Mouse (Mus musculus) urinary bladder, adult 18-20 months (tissue): ENCODE measurements around the gene Ralbp1.

Experiments
- DNase-seq, 2 experiments: peaks; one replicate each; pipeline ENCODE4 v3.0.0; 2022; ENCODE audit warnings: low spot score in 2 of 2, mixed read lengths in 2 of 2

Gene Ralbp1

DNA sequence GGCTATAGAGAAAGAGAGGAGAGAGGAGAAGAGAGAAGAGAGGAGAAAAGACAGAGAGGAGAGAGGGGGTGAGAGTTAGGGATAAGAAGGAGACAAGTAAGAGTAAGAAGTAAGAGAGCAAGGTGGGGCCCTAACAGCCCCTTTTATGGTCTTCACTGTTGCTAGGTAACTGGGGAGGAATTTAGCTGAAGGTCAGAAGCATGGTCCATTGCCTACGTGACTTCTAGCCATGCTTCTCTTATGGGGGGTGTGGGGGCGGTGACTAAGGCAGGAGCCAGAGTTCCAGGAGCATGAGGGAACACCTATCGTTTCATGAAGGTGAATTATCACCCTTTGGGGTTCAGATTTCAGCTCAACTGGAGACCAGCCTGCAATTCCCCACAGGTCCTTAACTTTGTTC is 10.4 kb upstream of the Ralbp1 start:
- DNase-seq: no peak

DNA sequence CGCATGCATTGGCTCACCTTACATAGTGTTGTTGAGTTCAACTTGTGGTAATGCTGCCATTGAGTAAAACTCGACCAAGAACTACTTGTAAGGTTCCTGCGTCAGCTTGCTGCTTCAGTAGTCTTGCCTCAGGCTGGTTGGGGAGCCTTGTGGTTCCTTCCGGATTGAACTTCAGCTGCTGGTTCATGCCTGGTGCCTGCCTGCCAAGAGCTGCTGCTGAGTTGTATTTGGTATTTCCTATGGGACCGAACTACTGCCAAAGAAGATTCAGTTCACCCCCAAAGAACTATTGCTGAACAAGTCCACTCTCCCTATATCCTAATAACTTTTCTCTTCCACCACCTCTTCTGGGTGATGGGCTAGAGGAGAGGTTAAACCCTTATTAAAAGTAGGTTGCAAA is 3.9 kb upstream of the Ralbp1 start:
- DNase-seq: no peak

DNA sequence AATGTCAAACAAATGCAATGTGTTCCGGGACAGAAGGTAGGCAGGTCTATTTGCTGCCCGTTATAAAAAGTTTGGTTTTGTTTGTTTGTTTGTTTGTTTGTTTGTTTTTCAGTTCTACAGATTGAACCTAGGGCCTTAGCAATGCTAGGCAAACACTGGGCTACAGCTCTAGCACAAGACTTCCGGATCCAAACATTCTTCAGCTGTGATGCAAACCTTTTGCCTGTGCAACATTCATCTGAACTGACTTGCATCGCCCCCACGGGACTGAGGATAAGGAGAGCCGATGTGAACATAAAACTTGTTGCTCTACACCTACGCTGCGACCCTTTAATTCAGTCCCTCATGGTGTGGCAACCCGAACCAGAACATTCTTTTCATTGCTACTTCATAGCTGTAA is 973 bp upstream of the Ralbp1 start:
- DNase-seq: no peak

DNA sequence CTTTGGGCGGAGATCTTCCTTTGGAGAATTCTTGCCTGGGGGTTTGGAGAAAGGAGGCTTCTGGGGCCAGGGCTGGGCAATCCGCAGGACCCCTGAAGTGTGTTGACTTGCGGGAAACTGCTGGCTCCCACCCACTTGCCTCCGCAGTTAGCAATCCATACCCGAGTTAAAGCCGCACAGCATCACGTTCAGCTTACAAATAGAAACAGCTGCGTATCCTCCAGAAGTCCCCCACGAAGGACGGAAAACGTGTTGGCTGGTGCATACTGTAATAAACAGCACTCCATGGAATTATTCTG is 251 bp downstream of the Ralbp1 start:
- no peak for DNase-seq

DNA sequence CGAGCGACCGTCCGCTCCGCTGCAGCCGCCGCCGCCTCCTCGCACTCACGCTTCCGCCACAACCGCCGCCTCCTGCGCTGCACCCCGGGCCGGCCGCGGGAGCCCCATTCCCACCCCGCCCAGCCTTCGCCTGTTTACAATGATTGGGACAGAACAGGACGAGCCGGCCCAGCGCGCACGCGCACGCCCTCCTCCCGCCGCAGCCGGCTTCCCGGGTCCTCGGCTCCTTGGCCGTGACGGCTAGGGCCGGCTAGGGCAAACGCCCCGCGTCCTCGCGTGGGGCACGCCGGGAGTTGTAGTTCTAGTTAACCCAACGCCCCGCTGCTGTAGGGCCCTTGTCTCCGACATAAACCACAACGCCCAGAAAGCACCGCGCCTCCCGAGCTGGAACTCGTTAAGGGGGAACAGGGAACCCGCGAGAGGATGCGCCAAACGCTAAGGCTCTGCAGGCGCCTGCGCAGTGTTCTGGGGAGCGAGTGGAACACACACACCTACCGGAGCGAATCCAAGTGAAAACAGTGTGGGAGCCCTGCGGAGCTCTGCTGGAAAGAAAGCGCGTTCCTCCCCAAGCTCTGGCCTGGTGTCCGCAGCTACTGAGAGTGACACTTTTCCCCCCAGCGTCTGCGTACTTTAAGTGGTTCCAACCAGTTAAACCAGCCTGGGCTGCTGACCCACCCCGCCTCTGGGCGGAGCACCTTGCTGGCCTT is 754 bp downstream of the Ralbp1 start:
- peak; percentile 95 to 99 for DNase-seq

DNA sequence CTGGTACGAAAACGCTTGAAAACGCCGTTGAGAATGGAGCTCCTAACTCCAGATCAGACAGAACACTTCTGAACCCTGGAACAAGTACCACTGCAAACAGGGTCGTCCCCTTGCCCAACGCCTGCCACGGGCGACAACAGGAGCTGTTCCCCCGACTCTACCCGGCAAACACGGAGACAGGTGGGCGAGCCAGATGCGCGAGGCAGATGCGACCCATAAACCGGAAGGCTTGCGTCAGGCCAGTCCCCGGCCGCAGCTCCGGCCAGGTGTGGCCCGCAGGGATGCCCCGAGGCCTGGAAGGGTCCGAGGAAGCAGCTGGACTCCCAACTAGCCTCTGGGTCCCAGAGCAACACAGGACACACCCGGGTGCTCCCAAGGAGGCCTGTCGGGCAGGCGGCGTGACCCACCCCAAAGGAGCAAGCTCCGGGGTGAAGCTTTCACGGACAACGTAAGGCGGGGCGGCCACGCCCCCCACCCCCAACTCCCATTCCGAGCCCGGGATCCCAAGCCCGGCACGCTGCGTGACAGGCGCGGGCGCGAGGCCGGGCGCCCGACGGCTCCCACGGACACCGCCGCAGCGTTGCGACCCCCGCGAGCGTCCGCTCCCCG is 1.4 kb downstream of the Ralbp1 start:
- DNase-seq: no peak

DNA sequence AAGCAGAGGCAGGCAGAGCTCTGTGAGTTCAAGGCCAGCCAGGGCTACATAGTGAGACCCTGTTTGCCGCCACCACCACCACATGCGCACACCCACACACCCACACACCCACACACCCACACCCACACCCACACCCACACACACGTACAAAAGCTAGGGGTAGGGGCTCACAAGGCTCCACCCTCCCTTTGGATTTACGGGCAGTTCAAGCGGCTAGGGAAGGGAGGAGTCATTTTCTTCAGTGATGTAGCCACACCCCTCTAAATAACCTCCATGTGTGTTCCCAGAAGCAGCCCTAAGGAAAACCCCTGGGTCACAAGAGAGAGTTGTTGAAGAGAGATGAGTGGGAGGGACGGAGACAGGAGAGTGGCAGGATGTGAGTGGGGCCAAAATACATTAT is 8.6 kb downstream of the Ralbp1 start:
- DNase-seq: no peak

DNA sequence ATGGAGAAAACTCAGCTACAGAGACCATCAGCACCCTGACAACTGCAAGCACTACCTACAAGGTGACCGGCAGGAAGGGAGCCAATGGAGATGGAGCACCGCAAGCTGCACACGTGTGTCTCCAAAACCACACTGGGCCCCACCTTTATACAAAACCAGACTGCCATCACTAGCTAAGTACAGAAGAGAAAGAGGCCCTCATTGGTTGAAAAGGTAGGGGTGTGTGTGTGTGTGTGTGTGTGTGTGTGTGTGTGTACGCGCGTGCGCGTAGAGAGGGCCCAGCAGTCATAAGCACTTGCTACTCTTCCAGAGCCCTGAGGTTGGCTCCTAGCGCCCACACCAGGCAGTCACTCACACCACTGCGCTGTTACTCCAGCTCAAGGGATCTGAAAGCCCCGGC is 11.8 kb downstream of the Ralbp1 start:
- DNase-seq: no peak

DNA sequence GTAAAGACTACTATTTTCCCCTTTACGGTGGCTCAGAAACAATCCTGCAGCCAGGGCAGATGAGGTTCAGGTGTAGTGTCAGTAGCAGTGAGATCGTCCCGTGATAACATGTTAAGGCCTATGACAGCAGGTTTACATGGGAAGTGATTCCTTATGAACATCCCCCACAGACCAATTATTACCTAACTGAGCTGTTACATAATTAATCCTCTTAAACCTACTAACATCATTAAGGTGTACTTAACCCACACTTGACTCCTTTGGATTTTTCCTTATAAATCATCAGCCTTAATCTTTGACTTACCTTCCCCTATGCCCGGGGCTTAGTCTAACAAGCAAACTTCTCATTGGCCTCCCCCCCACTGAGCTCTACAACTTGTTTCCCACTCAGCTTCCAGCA is 12.4 kb downstream of the Ralbp1 start:
- no peak for DNase-seq

DNA sequence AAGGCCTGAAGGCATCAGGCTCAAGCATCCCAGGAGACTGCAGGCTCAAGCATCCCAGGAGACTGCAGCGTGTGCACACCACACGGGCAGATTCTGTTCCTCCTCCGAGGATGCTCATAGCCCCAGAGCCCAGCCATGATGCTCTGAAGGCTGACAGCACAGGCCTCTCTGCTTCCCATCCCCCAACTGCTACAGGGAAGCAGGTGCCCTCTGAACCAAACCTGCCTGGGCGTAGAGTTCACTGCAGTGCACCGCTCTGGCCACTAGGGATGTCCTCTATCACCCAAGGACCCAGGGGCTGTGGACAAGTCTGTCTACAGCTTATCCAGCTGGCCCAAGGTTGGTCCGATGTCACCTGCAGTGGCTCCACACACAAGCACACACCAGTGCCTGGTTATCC is 12.9 kb downstream of the Ralbp1 start:
- no peak for DNase-seq

DNA sequence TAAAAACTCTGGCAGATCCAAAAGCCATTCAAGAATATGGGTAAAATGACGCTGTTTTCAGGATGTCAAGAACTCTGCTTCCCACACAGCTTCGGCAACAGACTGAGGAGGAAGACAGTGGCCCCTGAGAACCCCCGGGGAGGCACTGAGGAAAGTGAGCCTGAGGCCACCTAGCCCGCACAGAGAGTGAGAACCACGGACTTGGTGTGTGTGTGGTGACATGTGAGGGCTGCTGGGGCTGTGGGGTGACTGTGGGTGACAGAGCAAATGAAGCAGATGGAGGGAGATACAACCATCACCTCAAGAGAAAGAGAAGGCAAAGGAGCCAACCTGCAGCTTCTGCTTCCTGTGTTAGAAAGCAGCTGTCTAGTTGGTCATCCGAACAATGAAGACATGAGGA is 13.5 kb downstream of the Ralbp1 start:
- DNase-seq: no peak

DNA sequence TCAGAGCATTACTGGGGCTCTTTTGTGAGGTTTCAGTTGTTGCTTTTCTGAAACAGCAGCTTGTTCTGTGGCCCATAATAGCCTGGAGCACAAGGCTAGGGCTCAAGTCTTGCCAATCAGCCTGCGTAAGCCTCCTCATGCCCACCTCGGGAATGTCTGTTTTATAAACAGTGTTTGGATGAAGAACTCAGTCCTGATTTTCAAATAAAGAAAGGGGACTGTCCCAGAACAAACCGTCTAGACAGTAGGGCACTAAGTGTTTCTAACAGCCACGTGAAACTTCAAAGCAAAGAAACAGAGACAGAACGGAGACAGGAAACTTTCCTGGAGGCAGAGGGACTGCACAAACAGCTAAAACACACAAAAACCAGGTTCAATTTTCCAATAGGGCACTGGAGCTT is 14.0 kb downstream of the Ralbp1 start:
- DNase-seq: no peak

DNA sequence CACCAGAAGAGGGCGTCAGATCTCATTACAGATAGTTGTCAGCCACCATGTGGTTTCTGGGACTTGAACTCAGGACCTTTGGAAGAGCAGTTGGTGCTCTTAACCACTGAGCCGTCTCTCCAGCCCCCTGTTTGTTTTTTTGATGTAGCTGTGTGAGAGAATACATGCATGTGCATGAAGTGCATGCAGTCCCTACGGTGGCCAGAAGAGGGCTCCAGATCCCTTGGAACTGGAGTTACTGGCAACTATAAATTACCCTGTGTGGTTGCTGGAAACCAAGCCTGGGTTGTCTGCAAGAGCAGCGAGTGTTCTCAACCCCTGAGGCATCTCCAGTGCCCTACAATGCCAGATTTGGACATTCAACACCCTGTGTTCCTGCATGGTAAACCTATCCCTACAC is 15.5 kb downstream of the Ralbp1 start:
- peak; percentile 25 to 58 for DNase-seq

DNA sequence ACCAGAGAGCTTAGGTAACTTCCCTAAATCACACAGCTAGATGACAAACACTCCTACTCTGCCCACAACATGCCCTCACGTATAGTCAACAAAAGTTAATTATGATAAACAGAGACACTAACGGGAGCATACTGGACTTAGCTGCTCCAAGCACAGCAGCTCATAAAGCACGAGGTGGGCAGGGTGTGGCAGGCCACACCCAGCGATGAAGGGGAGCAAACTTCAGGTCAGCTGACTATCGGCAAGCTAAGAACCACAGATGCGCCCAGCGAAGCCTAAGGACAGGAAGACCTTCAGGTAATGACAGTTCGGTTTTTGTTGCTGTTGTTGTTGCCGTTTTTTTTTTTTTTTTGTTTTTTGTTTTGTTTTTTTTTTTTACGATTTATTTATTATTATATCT is 15.9 kb downstream of the Ralbp1 start:
- DNase-seq: no peak

DNA sequence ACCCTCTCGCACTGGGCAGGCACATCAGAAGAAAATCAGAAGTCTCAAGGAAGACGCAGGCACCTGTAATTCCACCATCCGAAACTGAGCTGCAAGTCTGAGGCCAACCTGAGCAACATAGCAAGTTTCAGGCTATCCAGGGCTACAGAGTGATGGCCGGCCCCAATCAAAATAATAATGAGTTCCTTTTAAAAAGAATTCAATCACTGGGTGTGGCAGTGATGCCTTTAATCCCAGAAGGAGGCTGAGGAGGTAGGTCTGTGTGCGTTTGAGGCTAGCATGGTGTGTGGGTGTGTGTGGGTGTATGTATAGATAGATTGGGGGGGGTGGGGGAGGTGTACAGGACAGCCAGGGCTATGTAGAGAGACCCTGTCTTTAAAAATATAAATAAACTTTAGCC is 17.6 kb downstream of the Ralbp1 start:
- DNase-seq: no peak

DNA sequence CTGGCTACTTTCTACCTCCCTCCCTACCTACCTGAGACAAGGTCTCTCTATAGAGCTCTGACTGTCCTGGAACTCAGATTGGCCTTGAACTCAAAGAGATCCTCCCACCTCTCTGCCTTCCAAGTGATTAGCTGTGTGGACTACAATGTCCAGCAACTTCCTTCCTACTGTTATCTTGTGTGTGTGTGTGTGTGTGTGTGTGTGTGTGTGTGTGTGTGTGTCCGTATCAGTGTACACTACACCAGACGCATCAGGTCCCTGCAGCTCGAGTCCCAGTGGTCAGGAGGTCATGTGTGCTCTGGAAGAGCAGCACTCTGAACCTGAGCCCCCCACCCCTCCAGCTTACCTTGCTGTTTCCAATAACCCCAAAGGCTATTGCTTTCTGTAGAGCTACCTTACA is 19.4 kb downstream of the Ralbp1 start:
- DNase-seq: no peak

DNA sequence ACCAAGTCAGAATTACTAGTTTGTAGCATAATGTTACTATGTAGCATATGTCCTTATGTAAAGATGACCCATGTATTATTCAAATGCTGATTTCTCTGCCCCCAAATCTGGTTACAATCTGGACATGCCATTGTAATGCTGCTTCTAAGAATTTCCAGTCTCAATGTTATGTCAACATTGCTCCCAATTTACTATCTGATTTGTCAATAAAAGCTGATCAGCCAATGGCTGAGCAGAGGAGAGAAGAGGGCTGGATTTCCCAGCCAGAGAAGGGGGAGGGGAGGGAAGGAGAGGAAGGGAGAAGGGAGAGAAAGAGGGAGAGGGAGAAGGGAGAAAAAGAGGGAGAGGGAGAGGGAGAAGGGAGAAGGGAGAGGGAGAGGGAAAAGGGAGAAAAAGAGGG is 20.3 kb downstream of the Ralbp1 start:
- DNase-seq: no peak

DNA sequence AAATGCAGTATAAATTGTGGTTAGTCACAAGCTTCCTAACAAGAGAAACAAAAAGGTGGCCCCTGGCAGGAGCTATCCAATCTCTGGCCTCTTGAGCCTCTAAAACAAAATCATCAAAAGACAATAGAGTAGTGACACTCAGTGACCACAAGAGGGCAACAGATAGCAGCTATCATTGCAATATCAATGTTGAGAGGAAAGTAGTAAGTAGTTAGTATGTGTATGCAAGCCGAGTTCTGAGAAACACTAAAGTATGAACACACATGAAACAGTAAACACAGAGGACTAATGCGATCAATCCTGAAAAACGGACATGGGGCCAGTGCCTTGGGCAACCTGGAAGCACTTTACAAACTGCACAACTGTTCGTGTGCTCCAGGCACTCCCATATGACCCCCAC is 20.9 kb downstream of the Ralbp1 start:
- no peak for DNase-seq

DNA sequence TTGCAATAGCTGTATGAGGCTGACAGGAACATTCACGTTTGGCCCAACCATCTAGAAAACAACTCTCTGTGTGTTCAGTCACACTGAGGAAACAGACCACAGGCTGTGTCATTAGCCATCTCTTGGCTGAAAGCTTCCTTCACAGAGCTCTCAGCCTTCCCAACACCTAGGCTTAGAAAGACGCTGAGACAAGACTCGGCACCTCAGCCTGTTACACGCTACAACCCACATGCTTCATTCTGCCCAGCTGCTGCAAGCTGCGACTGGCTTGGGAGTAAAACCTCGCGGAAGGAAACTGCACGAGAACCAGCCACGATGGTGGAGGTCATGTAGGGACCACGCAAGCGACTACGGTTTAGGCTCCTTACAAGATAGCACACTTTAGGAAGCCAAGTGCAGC is 21.8 kb downstream of the Ralbp1 start:
- DNase-seq: no peak

DNA sequence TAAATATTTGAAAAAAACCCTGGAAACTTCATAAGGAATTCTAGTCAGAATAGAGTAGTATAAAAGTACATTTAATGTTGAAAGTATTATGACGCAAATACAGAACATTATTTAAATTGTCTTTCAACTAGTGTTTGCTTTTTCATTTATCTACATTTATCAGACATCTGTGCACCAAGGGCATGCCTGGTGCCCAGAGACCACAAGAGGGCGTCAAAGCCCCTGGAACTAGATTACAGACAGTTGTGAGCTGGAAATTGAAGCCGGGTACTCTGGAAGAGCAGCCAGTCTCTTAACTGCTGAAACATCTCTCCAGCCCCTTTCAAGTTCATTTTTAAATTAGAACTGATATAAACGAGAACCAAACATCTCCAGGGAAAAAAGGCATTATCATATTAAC is 23.0 kb downstream of the Ralbp1 start:
- DNase-seq: no peak

DNA sequence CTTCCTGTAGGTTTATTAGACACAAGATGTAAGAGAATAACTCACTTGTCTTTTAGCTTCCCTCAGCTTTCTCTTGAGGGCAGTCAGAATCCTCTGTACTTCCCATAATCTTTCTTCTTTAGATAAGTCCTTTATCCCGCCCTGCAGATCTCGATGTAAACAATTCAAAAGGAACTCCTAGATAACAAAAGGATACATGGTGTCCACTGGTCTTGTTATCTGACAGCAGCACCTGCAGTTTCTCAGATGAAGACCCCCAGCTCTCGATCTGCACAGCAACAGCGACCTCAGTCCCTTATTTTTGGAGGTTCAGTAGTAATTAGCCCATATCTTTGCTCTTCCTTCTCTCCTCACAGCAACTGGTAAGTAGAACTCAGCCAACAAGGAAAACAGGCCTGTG is 28.0 kb downstream of the Ralbp1 start:
- no peak for DNase-seq

DNA sequence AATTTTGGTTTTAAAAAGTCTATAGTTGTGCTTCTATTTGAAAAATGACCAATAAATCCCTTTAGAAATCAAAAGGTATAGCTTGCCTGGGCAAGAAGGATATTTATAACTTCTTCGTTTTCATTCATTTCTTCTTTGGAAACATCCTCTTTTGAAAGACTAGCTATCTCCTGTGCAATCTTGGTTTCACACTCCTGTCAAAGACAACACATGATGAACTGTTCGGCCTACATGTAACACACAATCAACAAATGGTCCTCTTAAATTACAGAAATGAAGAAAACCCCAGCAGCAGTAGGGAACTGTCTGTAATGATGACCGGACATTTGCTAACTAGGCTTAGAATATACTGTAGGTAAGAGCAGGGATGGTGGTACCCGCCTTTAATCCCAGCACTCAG is 31.6 kb downstream of the Ralbp1 start:
- DNase-seq: no peak

DNA sequence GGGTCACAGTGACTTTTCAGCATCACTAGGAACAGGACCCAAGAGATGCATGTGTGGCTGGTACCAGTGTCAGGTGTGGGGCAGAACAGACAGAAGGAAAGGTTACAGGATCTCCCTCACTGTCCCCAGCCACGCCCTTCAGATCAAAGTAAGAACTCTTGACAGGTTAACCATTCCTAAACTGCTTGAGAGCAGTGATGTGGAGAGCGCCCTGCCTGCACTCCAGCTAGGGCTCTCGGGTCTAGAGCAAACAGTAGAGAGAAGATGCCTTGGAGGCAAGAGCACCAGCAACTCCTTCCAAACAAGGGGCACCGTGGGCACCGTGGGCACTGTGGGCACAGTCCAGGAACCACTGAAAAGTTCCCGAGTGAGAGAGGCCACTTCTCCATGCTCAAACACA is 32.3 kb downstream of the Ralbp1 start:
- no peak for DNase-seq

DNA sequence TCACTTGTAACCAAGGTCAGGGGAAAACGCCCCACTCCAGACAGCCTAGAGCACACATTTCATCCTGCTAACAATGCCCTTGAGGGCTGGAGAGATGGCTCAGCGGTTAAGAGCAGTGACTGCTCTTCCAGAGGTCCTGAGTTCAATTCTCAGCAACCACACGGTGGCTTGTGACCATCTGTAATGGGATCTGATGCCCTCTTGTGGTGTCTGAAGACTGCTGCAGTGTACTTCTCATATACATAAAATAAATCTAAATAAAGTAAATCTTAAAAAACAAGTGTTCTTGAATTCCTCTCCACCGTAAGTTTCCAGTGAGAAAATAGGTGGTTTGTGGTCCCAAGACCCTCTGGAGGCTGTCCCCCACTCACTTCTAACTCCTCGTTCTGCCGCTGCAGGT is 33.8 kb downstream of the Ralbp1 start:
- DNase-seq: no peak
